Mouse (Mus musculus) heart, postnatal 0 days (tissue): ENCODE data around the gene Med9.

Source experiments
- CTCF ChIP-seq: IDR thresholded peaks from 2 replicates; pipeline ENCODE4 v1.5.1; 2016; ENCODE audit warnings: antibody characterized with exemption, control low read depth, low read depth
- EP300 ChIP-seq: IDR thresholded peaks from 2 replicates; pipeline ENCODE4 v1.6.1; 2016; ENCODE audit warnings: antibody characterized with exemption, low read depth

GRCm38 (mm10) chr11:59939821-59940220 lies 8.2 kb upstream of the Med9 start:
- no peak for TF ChIP-seq CTCF
- no peak for TF ChIP-seq EP300
